In genomic region chr1:132095356-132096004, GRCm38 (mm10) we compare ENCODE assay signal across 10 mouse cellular contexts. TPM values are rescaled to one million over a fixed set of nuclear protein-coding genes. Genes with fewer than 3 reads are reported as not detected.
DNase-seq lines count a peak whose midpoint lies in the region; ATAC-seq lines count a peak whose summit lies in the region.
"Had no signal": no experiment of that assay in that cellular context is flagged by ENCODE, and none has a peak within 500 bp of the region (broad histone marks: within the 10 kb centered on the region; RNA-seq: fewer than 3 reads in every experiment).

No protein-coding gene starts in this region.

- peak; percentile 37 for DNase-seq in adrenal gland, adult 2 months
- DNase-seq in adrenal gland, postnatal 4 days (ENCODE audit: low spot score in 2 of 2): no peak
- peak; percentile 73 for DNase-seq in 3T3-L1 (ENCODE audit: low read depth, low spot score)
- DNase-seq in skeletal muscle tissue, adult 2 months (ENCODE audit: low read depth, low spot score): peak; percentile 16
- no peak for DNase-seq in right cerebral cortex, postnatal 36 days (ENCODE audit: low spot score in 2 of 2)

- no peak overlapping the region for H3K4me3 ChIP-seq in intestine, embryonic 15.5 days (replicated peaks)
- H3K4me3 ChIP-seq: embryonic facial prominence, embryonic 12.5 days; midbrain, embryonic 12.5 days had no signal

- no peak overlapping the region for H3K4me2 ChIP-seq in intestine, embryonic 15.5 days (replicated peaks)
- H3K4me2 ChIP-seq: embryonic facial prominence, embryonic 12.5 days; midbrain, embryonic 12.5 days had no signal

- H3K9me3 ChIP-seq in intestine, embryonic 15.5 days: no peaks in the 10 kb centered on the region
- H3K9me3 ChIP-seq: embryonic facial prominence, embryonic 12.5 days; midbrain, embryonic 12.5 days had no signal

- H3K27me3 ChIP-seq in intestine, embryonic 15.5 days (replicated peaks): no peaks in the 10 kb centered on the region
- H3K27me3 ChIP-seq: embryonic facial prominence, embryonic 12.5 days; midbrain, embryonic 12.5 days had no signal

- peak overlapping the region; percentile 56 for H3K27ac ChIP-seq in intestine, embryonic 15.5 days
- H3K27ac ChIP-seq: embryonic facial prominence, embryonic 12.5 days; midbrain, embryonic 12.5 days had no signal

- no peaks in the 10 kb centered on the region for H3K36me3 ChIP-seq in intestine, embryonic 15.5 days
- H3K36me3 ChIP-seq: embryonic facial prominence, embryonic 12.5 days; midbrain, embryonic 12.5 days had no signal

- H3K4me1 ChIP-seq in intestine, embryonic 15.5 days (replicated peaks): peaks cover 5% of the 10 kb centered on the region; the same call in 1 of the 2 replicates
- H3K4me1 ChIP-seq: embryonic facial prominence, embryonic 12.5 days; midbrain, embryonic 12.5 days had no signal

- H3K9ac ChIP-seq in intestine, embryonic 15.5 days: no peak overlapping the region
- H3K9ac ChIP-seq: embryonic facial prominence, embryonic 12.5 days; midbrain, embryonic 12.5 days had no signal

- WGBS in intestine, embryonic 15.5 days: 43% methylated on average over 11 of the region's 11 CpGs

- peak; percentile 91 for ATAC-seq in common myeloid progenitor, adult 5-6 weeks (replicated peaks; ENCODE audit: low read depth, poor library complexity, severe bottlenecking)
- ATAC-seq in intestine, embryonic 15.5 days: peak; percentile 91
- no peak for ATAC-seq in erythroblast, adult 5-6 weeks (replicated peaks; ENCODE audit: low FRiP score, poor library complexity, severe bottlenecking)

RNA-seq across cellular contexts. Expression of gene Mfsd4a, which starts 27.6 kb away (rescaled TPM):
- 10 to 100 TPM; 18.7 to 32.0 TPM for total RNA-seq in adrenal gland, adult 2 months (2021)
- 98.7 and 106 TPM in 2 replicates for polyA plus RNA-seq in adrenal gland, adult 2 months (2012; rRNA removed)
- 1 to 10 TPM; 4.9 to 6.3 TPM for total RNA-seq in adrenal gland, postnatal 4 days (2021)
- 0.63 and 5.5 TPM in 2 replicates for total RNA-seq in common myeloid progenitor, adult 5-6 weeks (2017)
- 8.7 and 10.3 TPM in 2 replicates for polyA plus RNA-seq in intestine, embryonic 15.5 days (2015; fragmentation: Nextera tagmentation; extraction: Ambion mirVana)
- not detected in 2 replicates for total RNA-seq in erythroblast, adult 5-6 weeks (2015; ENCODE audit: low replicate concordance)
- 0.68 and 2.9 TPM in 2 replicates for total RNA-seq in erythroblast, adult 5-6 weeks (2017; ENCODE audit: low replicate concordance)

RNA-seq across cellular contexts. Expression of gene Cdk18, which starts 44.0 kb away (rescaled TPM):
- total RNA-seq in adrenal gland, adult 2 months (2021): 10 to 100 TPM; 14.9 to 22.5 TPM
- 36.3 and 42.5 TPM in 2 replicates for polyA plus RNA-seq in adrenal gland, adult 2 months (2012; rRNA removed)
- total RNA-seq in adrenal gland, postnatal 4 days (2021): 10 to 100 TPM; 24.8 to 25.1 TPM
- total RNA-seq in common myeloid progenitor, adult 5-6 weeks (2017): 0.73 and 2.0 TPM in 2 replicates
- 10.5 and 13.4 TPM in 2 replicates for polyA plus RNA-seq in intestine, embryonic 15.5 days (2015; fragmentation: Nextera tagmentation; extraction: Ambion mirVana)
- total RNA-seq in erythroblast, adult 5-6 weeks (2015; ENCODE audit: low replicate concordance): not detected in 2 replicates
- 0.28 TPM in 1 of 2 replicates, not detected in the other for total RNA-seq in erythroblast, adult 5-6 weeks (2017; ENCODE audit: low replicate concordance)

Comparison
In these comparisons a context has a peak if more than half of its experiments do, and no peak if none do; other contexts are left out.
1. DNase-seq: peak in adrenal gland, adult 2 months (single experiment), 3T3-L1 (single experiment) and skeletal muscle tissue, adult 2 months (single experiment); none in adrenal gland, postnatal 4 days (0 of 2) and right cerebral cortex, postnatal 36 days (0 of 2).